Mouse (Mus musculus): ENCODE results near the gene Gm3159.
A peak's percentile ranks its signal among the peaks of the same experiment; 100 is the strongest.
"Not testable (repeated sequence)": the region's sequence is repeated elsewhere in the genome, so short reads cannot be mapped to it uniquely, and the experiment has no call there.

Gene Gm3159

GRCm38 (mm10) chr14:4397226-4397625 lies at the start of gene Gm3159:
Gm3159 (plus strand) TSS chr14:4397526.
- not testable (repeated sequence) for DNase-seq (ENCODE audit: extremely low spot score)

GRCm38 (mm10) chr14:4368991-4369390 lies 28.3 kb upstream of the Gm3159 start:
- DNase-seq (ENCODE audit: extremely low spot score), result not testable (repeated sequence)

- DNase-seq (ENCODE audit: extremely low spot score), result not testable (repeated sequence)
Measured at GRCm38 (mm10) chr14:4369691-4370090, 27.6 kb upstream of the Gm3159 start.

GRCm38 (mm10) chr14:4377871-4378270 lies 19.5 kb upstream of the Gm3159 start:
- not testable (repeated sequence) for DNase-seq (ENCODE audit: extremely low spot score)

GRCm38 (mm10) chr14:4385606-4386005 lies 11.7 kb upstream of the Gm3159 start:
- DNase-seq (ENCODE audit: extremely low spot score), result not testable (repeated sequence)

- DNase-seq (ENCODE audit: extremely low spot score), result not testable (repeated sequence)
Measured at GRCm38 (mm10) chr14:4392841-4393530, 4.3 kb upstream of the Gm3159 start.

GRCm38 (mm10) chr14:4398624-4399023 lies 1.3 kb downstream of the Gm3159 start:
- not testable (repeated sequence) for DNase-seq (ENCODE audit: extremely low spot score)

GRCm38 (mm10) chr14:4400115-4400789 lies 2.9 kb downstream of the Gm3159 start:
- DNase-seq (ENCODE audit: extremely low spot score), result not testable (repeated sequence)

- not testable (repeated sequence) for DNase-seq (ENCODE audit: extremely low spot score)
Measured at GRCm38 (mm10) chr14:4401245-4401644, 3.9 kb downstream of the Gm3159 start.

GRCm38 (mm10) chr14:4403840-4404239 lies 6.5 kb downstream of the Gm3159 start:
- not testable (repeated sequence) for DNase-seq (ENCODE audit: extremely low spot score)

GRCm38 (mm10) chr14:4409939-4410338 lies 12.6 kb downstream of the Gm3159 start:
- DNase-seq (ENCODE audit: extremely low spot score), result not testable (repeated sequence)

GRCm38 (mm10) chr14:4414965-4415835 lies 17.9 kb downstream of the Gm3159 start, which contains the start of gene Gm3164:
Gm3164 (plus strand) TSS chr14:4415448.
- DNase-seq (ENCODE audit: extremely low spot score), result peak; percentile 18

GRCm38 (mm10) chr14:4430692-4431091 lies 33.4 kb downstream of the Gm3159 start, which contains the start of gene Gm3173:
Gm3173 (plus strand) TSS chr14:4430992.
- not testable (repeated sequence) for DNase-seq (ENCODE audit: extremely low spot score)

All from embryo, embryonic 9.5 days (tissue).